Mouse (Mus musculus) cerebellum, adult 2 months (tissue): ENCODE results near the gene Cpeb2.

Source experiments
- CTCF ChIP-seq: fragments of 200-500 bp; IDR thresholded peaks from 2 replicates; pipeline ENCODE4 v1.5.1; 2011; ENCODE audit warnings: low read depth, mild to moderate bottlenecking, control low read depth, low read length, moderate library complexity, borderline replicate concordance; ENCODE audit not compliant: insufficient read depth
- POLR2A ChIP-seq: fragments of 200-500 bp; IDR thresholded peaks from 2 replicates; pipeline ENCODE4 v1.6.1; 2011; ENCODE audit warnings: low read length, control low read depth, borderline replicate concordance; ENCODE audit not compliant: insufficient read depth

DNA sequence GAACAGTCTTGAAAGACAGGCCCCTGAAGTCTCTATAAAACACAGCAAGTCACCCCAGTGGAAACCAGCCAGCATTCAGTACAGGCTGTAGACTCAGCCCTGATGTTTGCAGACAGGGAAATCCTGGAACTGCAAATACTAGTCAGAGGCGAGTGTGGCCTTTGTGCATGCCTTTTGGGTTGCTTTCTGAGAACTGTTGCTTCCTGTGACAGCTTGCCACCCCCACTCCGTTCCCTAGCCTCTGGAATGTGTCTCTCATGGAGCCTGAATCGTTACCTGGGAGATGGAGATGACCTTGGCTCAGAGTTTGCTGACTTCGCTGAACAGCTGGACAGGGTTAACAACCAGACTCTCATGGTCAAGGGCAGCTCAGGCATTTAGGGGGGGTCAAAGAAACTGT is 77.0 kb downstream of the Cpeb2 start:
- TF ChIP-seq CTCF (no peak), POLR2A (no peak)
